Mouse (Mus musculus): Measurements from ENCODE around the gene Kirrel. TPM values are rescaled to one million over a fixed set of nuclear protein-coding genes. Genes with fewer than 3 reads are reported as not detected.
A peak's percentile ranks its signal among the peaks of the same experiment; 100 is the strongest.

Kirrel gene
- polyA plus RNA-seq, 1 experiment from 2014 or later: 4.5 TPM

GRCm38 (mm10) chr3:87038500-87038899, 136.0 kb downstream of the Kirrel start:
- TF ChIP-seq CTCF (IDR thresholded peaks at IDR 0.05; ENCODE audit: low read depth) (no peak), EP300 (optimal IDR thresholded peaks at IDR 0.05) (no peak)
- Histone ChIP-seq H3K27me3 (ENCODE audit: control insufficient read depth, insufficient read depth, low read length) (no peaks in the 10 kb centered on the region), H3K4me1 (replicated peaks; ENCODE audit: control insufficient read depth, insufficient read depth) (no peaks in the 10 kb centered on the region), H3K27ac (replicated peaks) (no peak overlapping the region), H3K9me3 (ENCODE audit: control insufficient read depth, low read length) (no peaks in the 10 kb centered on the region), H3K4me3 (ENCODE audit: low read depth, low read length) (no peak overlapping the region), H3K9ac (ENCODE audit: low read length) (no peak overlapping the region), H3K36me3 (ENCODE audit: control insufficient read depth, insufficient read depth, low read length) (no peaks in the 10 kb centered on the region), H3K4me2 (replicated peaks; ENCODE audit: low read depth) (no peak overlapping the region)
- WGBS: 88% methylated on average over 6 of the region's 6 CpGs
- ATAC-seq (ENCODE audit: low FRiP score, low TSS enrichment): no peak
- no peak for DNase-seq (ENCODE audit: low spot score)

DNA sequence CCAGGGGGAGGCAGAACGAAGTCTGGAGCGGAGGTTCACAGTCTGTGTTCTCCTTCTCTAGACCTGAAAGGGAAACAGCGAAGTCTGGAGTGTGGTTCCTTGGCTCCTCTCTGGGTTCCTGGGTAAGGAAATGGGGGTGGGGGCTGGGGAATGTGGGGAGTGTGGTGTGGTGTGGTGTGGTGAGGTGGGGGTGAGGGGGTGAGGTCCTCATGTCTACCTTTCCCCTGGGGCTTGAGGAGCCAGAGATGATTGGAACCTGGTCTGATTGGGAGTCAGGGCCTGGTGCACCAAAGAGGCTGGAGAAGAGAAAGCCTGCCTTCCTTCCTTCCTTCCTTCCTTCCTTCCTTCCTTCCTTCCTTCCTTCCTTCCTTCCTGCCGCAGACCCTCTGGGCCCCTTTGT, 140.5 kb downstream of the Kirrel start:
- H3K9ac ChIP-seq (ENCODE audit: low read length): no peak overlapping the region
- no peak overlapping the region for H3K4me2 ChIP-seq (replicated peaks; ENCODE audit: low read depth)
- WGBS: 90% methylated on average over 4 of the region's 4 CpGs
- DNase-seq (ENCODE audit: low spot score) (no peak), ATAC-seq (ENCODE audit: low FRiP score, low TSS enrichment) (no peak)
- no peaks in the 10 kb centered on the region for H3K27me3 ChIP-seq (ENCODE audit: control insufficient read depth, insufficient read depth, low read length)
- H3K4me3 ChIP-seq (ENCODE audit: low read depth, low read length): no peak overlapping the region
- TF ChIP-seq EP300 (optimal IDR thresholded peaks at IDR 0.05) (no peak), CTCF (IDR thresholded peaks at IDR 0.05; ENCODE audit: low read depth) (no peak)
- H3K27ac ChIP-seq (replicated peaks): no peak overlapping the region
- no peaks in the 10 kb centered on the region for H3K9me3 ChIP-seq (ENCODE audit: control insufficient read depth, low read length)
- no peaks in the 10 kb centered on the region for H3K4me1 ChIP-seq (replicated peaks; ENCODE audit: control insufficient read depth, insufficient read depth)
- no peaks in the 10 kb centered on the region for H3K36me3 ChIP-seq (ENCODE audit: control insufficient read depth, insufficient read depth, low read length)

DNA sequence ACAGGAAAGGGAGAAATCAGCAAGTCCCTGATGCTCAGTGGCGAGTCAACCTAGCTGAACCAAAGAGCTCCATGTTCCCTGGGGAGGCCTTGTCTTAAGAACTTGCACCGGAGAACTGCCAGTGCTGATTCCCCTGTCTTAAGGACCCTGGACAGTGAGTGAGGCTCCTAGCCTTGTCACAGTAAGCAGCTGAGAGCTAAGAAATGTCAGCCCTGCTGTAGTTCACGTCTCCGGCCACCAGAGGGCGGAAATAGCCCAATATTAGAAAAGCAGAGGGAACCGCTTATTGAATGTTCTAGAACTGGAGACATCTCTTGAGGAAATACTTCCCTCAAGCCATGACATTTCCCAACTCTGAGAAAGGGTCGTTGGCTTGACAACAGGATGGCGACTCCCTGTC, 141.2 kb downstream of the Kirrel start:
- Histone ChIP-seq H3K4me2 (replicated peaks; ENCODE audit: low read depth) (no peak overlapping the region), H3K36me3 (ENCODE audit: control insufficient read depth, insufficient read depth, low read length) (no peaks in the 10 kb centered on the region), H3K27ac (replicated peaks) (no peak overlapping the region), H3K9ac (ENCODE audit: low read length) (no peak overlapping the region), H3K27me3 (ENCODE audit: control insufficient read depth, insufficient read depth, low read length) (no peaks in the 10 kb centered on the region), H3K9me3 (ENCODE audit: control insufficient read depth, low read length) (no peaks in the 10 kb centered on the region), H3K4me1 (replicated peaks; ENCODE audit: control insufficient read depth, insufficient read depth) (no peaks in the 10 kb centered on the region), H3K4me3 (ENCODE audit: low read depth, low read length) (no peak overlapping the region)
- ATAC-seq (ENCODE audit: low FRiP score, low TSS enrichment) (0 out of 2 replicates have a peak, but pooled peaks have one; percentile 47), DNase-seq (ENCODE audit: low spot score) (peak; percentile 72)
- WGBS: 18% methylated on average over 8 of the region's 8 CpGs
- TF ChIP-seq EP300 (optimal IDR thresholded peaks at IDR 0.05): no peak
- TF ChIP-seq CTCF (IDR thresholded peaks at IDR 0.05; ENCODE audit: low read depth): peak; percentile 94

GRCm38 (mm10) chr3:87030855-87031254, 143.7 kb downstream of the Kirrel start:
- no peak overlapping the region for H3K27ac ChIP-seq (replicated peaks)
- H3K36me3 ChIP-seq (ENCODE audit: control insufficient read depth, insufficient read depth, low read length): no peaks in the 10 kb centered on the region
- DNase-seq (ENCODE audit: low spot score): peak; percentile 58
- H3K27me3 ChIP-seq (ENCODE audit: control insufficient read depth, insufficient read depth, low read length): no peaks in the 10 kb centered on the region
- H3K9me3 ChIP-seq (ENCODE audit: control insufficient read depth, low read length): no peaks in the 10 kb centered on the region
- TF ChIP-seq EP300 (optimal IDR thresholded peaks at IDR 0.05) (no peak), CTCF (IDR thresholded peaks at IDR 0.05; ENCODE audit: low read depth) (peak; percentile 96)
- H3K4me1 ChIP-seq (replicated peaks; ENCODE audit: control insufficient read depth, insufficient read depth): no peaks in the 10 kb centered on the region
- ATAC-seq (ENCODE audit: low FRiP score, low TSS enrichment): peak; percentile 40; the same call in 1 of the 2 replicates
- no peak overlapping the region for H3K9ac ChIP-seq (ENCODE audit: low read length)
- no peak overlapping the region for H3K4me2 ChIP-seq (replicated peaks; ENCODE audit: low read depth)
- WGBS: 22% methylated on average over 6 of the region's 6 CpGs
- H3K4me3 ChIP-seq (ENCODE audit: low read depth, low read length): no peak overlapping the region

Other genes starting within 250 kb of the Kirrel start
- 10.7 and 12.1 TPM in 2 replicates for gene Cd1d1, start 175.3 kb downstream of the Kirrel start, polyA plus RNA-seq (2015; fragmentation: Nextera tagmentation; extraction: Ambion mirVana)
- 8.0 TPM in 2 replicates for gene Fcrls, start 89.0 kb upstream of the Kirrel start, polyA plus RNA-seq (2015; fragmentation: Nextera tagmentation; extraction: Ambion mirVana)
- gene Cd5l, start 183.1 kb upstream of the Kirrel start, polyA plus RNA-seq (2015; fragmentation: Nextera tagmentation; extraction: Ambion mirVana): 0.12 and 0.24 TPM in 2 replicates
- 0.39 and 0.52 TPM in 2 replicates for gene Fcrl1, start 201.6 kb upstream of the Kirrel start, polyA plus RNA-seq (2015; fragmentation: Nextera tagmentation; extraction: Ambion mirVana)

All from stomach, postnatal 0 days (tissue).